Mouse (Mus musculus): ENCODE data around the gene Spty2d1.

GRCm38 (mm10) chr7:47030517-47031193 is 22.4 kb upstream of the Spty2d1 start:
- TF ChIP-seq CTCF (IDR thresholded peaks at IDR 0.05; ENCODE audit: low read depth) (no peak), EP300 (IDR thresholded peaks at IDR 0.05; ENCODE audit: low read depth) (no peak)
